Comparison of ENCODE assay signal across 22 mouse cellular contexts in genomic region chr15:80532281-80533072, GRCm38 (mm10). TPM values are rescaled to one million over a fixed set of nuclear protein-coding genes. Genes with fewer than 3 reads are reported as not detected.
A peak's percentile ranks its signal among the peaks of the same experiment; 100 is the strongest.
DNase-seq lines count a peak whose midpoint lies in the region; ATAC-seq and TF ChIP-seq lines count a peak whose summit lies in the region.
"Had no signal": no experiment of that assay in that cellular context is flagged by ENCODE, and none has a peak within 500 bp of the region (broad histone marks: within the 10 kb centered on the region; RNA-seq: fewer than 3 reads in every experiment).

No protein-coding gene starts in this region.

- DNase-seq in spleen, postnatal 10 days (ENCODE audit: low spot score in 2 of 2) = peak; percentile 32 to 34
- DNase-seq in spleen, postnatal 36 days (ENCODE audit: low spot score in 2 of 2) = no peak
- DNase-seq in liver, embryonic 13.5 days = peak; percentile 79
- no peak for DNase-seq in cerebellum, postnatal 36 days
- no peak for DNase-seq in thymus, postnatal 36 days
- DNase-seq: cerebellum, adult 11 months; cerebellum, postnatal 25 days; heart, postnatal 10 days; kidney, postnatal 10 days; thymus, postnatal 25 days had no signal

- H3K36me3 ChIP-seq in liver, embryonic 13.5 days = no peaks in the 10 kb centered on the region
- no peaks in the 10 kb centered on the region for H3K36me3 ChIP-seq in intestine, embryonic 15.5 days
- H3K36me3 ChIP-seq: embryonic facial prominence, embryonic 12.5 days; forebrain, embryonic 12.5 days; limb, embryonic 12.5 days; lung, embryonic 15.5 days; midbrain, embryonic 15.5 days had no signal

- no peak for TF ChIP-seq CTCF in embryonic fibroblast, embryonic 13.5 days (IDR thresholded peaks at IDR 0.05; ENCODE audit: borderline replicate concordance, insufficient read depth, low read length)
- no peak for TF ChIP-seq CTCF in olfactory bulb, adult 2 months (IDR thresholded peaks at IDR 0.05; ENCODE audit: insufficient read depth, low read depth, low read length)

- no peak for TF ChIP-seq POLR2A in embryonic fibroblast, embryonic 13.5 days (IDR thresholded peaks at IDR 0.05; ENCODE audit: low read depth, low read length)
- TF ChIP-seq POLR2A in olfactory bulb, adult 2 months (IDR thresholded peaks at IDR 0.05; ENCODE audit: insufficient read depth, low read depth, low read length) = no peak

- WGBS in liver, embryonic 13.5 days (ENCODE audit: insufficient replicate concordance) = 20% methylated on average over 8 of the region's 8 CpGs
- WGBS in olfactory bulb, adult 2 months = 88% methylated on average over 8 of the region's 8 CpGs
- 84% methylated on average over 8 of the region's 8 CpGs for WGBS in intestine, embryonic 15.5 days

- peaks cover 2% of the 10 kb centered on the region; the same call in 1 of the 2 replicates for H3K4me1 ChIP-seq in embryonic fibroblast, embryonic 13.5 days (ENCODE audit: control insufficient read depth, insufficient read depth, low read length)
- H3K4me1 ChIP-seq in liver, embryonic 13.5 days (replicated peaks) = peaks cover 47% of the 10 kb centered on the region
- peaks cover 52% of the 10 kb centered on the region for H3K4me1 ChIP-seq in olfactory bulb, adult 2 months (ENCODE audit: control insufficient read depth, insufficient read depth, low read length)
- no peaks in the 10 kb centered on the region for H3K4me1 ChIP-seq in intestine, embryonic 15.5 days (replicated peaks)
- H3K4me1 ChIP-seq: embryonic facial prominence, embryonic 12.5 days; limb, embryonic 12.5 days; lung, embryonic 15.5 days had no signal

- H3K9me3 ChIP-seq in liver, embryonic 13.5 days (replicated peaks) = no peaks in the 10 kb centered on the region
- H3K9me3 ChIP-seq in intestine, embryonic 15.5 days = no peaks in the 10 kb centered on the region
- H3K9me3 ChIP-seq: embryonic facial prominence, embryonic 12.5 days; forebrain, embryonic 12.5 days; limb, embryonic 12.5 days; lung, embryonic 15.5 days; midbrain, embryonic 15.5 days had no signal

- peak overlapping the region; percentile 62 for H3K4me2 ChIP-seq in liver, embryonic 13.5 days
- no peak overlapping the region for H3K4me2 ChIP-seq in intestine, embryonic 15.5 days (replicated peaks)
- H3K4me2 ChIP-seq: embryonic facial prominence, embryonic 12.5 days; forebrain, embryonic 12.5 days; hindbrain, embryonic 14.5 days; limb, embryonic 12.5 days; lung, embryonic 15.5 days; midbrain, embryonic 15.5 days had no signal

- H3K4me3 ChIP-seq in embryonic fibroblast, embryonic 13.5 days (ENCODE audit: insufficient read depth, low read length) = no peak overlapping the region
- H3K4me3 ChIP-seq in liver, embryonic 13.5 days (replicated peaks) = peak overlapping the region; percentile 25; the same call in 1 of the 2 replicates
- H3K4me3 ChIP-seq in olfactory bulb, adult 2 months (ENCODE audit: insufficient read depth, low read depth, low read length) = no peak overlapping the region
- no peak overlapping the region for H3K4me3 ChIP-seq in intestine, embryonic 15.5 days (replicated peaks)
- H3K4me3 ChIP-seq: embryonic facial prominence, embryonic 12.5 days; forebrain, embryonic 12.5 days; left cerebral cortex, adult 2 months; limb, embryonic 12.5 days; lung, embryonic 15.5 days; midbrain, embryonic 15.5 days had no signal

- peak; percentile 97 for ATAC-seq in liver, embryonic 13.5 days (ENCODE audit: low read depth)
- no peak; the same call in 1 of the 2 replicates for ATAC-seq in intestine, embryonic 15.5 days
- ATAC-seq: intestine, postnatal 0 days; midbrain, embryonic 15.5 days had no signal

- peak overlapping the region; percentile 64 for H3K9ac ChIP-seq in liver, embryonic 13.5 days
- no peak overlapping the region for H3K9ac ChIP-seq in intestine, embryonic 15.5 days
- H3K9ac ChIP-seq: embryonic facial prominence, embryonic 12.5 days; forebrain, embryonic 12.5 days; hindbrain, embryonic 14.5 days; limb, embryonic 12.5 days; lung, embryonic 15.5 days; midbrain, embryonic 15.5 days had no signal

- H3K27me3 ChIP-seq in liver, embryonic 13.5 days = no peaks in the 10 kb centered on the region
- H3K27me3 ChIP-seq in intestine, embryonic 15.5 days (replicated peaks) = no peaks in the 10 kb centered on the region
- H3K27me3 ChIP-seq: embryonic facial prominence, embryonic 12.5 days; lung, embryonic 15.5 days; midbrain, embryonic 15.5 days had no signal

- H3K27ac ChIP-seq in embryonic fibroblast, embryonic 13.5 days (ENCODE audit: insufficient read depth, low read length) = 0 out of 2 replicates have a peak overlapping the region, but pooled peaks have one; percentile 7
- H3K27ac ChIP-seq in liver, embryonic 13.5 days = peak overlapping the region; percentile 96
- H3K27ac ChIP-seq in olfactory bulb, adult 2 months (ENCODE audit: insufficient read depth, low read depth, low read length) = peak overlapping the region; percentile 79
- no peak overlapping the region for H3K27ac ChIP-seq in intestine, embryonic 15.5 days
- H3K27ac ChIP-seq: embryonic facial prominence, embryonic 12.5 days; forebrain, embryonic 12.5 days; hindbrain, embryonic 14.5 days; left cerebral cortex, adult 2 months; limb, embryonic 12.5 days; lung, embryonic 15.5 days; midbrain, embryonic 15.5 days had no signal

RNA-seq across cellular contexts. Expression of gene Enthd1, which starts 32.5 kb away (rescaled TPM):
- polyA plus RNA-seq in embryonic fibroblast, embryonic 13.5 days (2011; ENCODE audit: insufficient read length, low read depth, missing spikeins) = not detected in 2 replicates
- not detected in 2 replicates for polyA plus RNA-seq in liver, embryonic 13.5 days (2015; fragmentation: Nextera tagmentation; extraction: Ambion mirVana)
- polyA plus RNA-seq in olfactory bulb, adult 2 months (2012; ENCODE audit: insufficient read depth, insufficient read length, low replicate concordance, missing spikeins) = not detected in 2 replicates
- not detected in 2 replicates for polyA plus RNA-seq in intestine, embryonic 15.5 days (2015; fragmentation: Nextera tagmentation; extraction: Ambion mirVana)
- polyA plus RNA-seq: embryonic facial prominence, embryonic 12.5 days; forebrain, embryonic 12.5 days; hindbrain, embryonic 14.5 days; intestine, postnatal 0 days; limb, embryonic 12.5 days; lung, embryonic 15.5 days; midbrain, embryonic 15.5 days; small intestine, adult 2 months had no signal

RNA-seq across cellular contexts. Expression of gene Grap2, which starts 39.9 kb away (rescaled TPM):
- polyA plus RNA-seq in embryonic fibroblast, embryonic 13.5 days (2011; ENCODE audit: insufficient read length, low read depth, missing spikeins) = not detected in 2 replicates
- 31.6 and 33.2 TPM in 2 replicates for polyA plus RNA-seq in liver, embryonic 13.5 days (2015; fragmentation: Nextera tagmentation; extraction: Ambion mirVana)
- polyA plus RNA-seq in olfactory bulb, adult 2 months (2012; ENCODE audit: insufficient read depth, insufficient read length, low replicate concordance, missing spikeins) = not detected in 2 replicates
- polyA plus RNA-seq in intestine, embryonic 15.5 days (2015; fragmentation: Nextera tagmentation; extraction: Ambion mirVana) = 0.95 and 1.3 TPM in 2 replicates

Comparison
In these comparisons a context has a peak if more than half of its experiments do, and no peak if none do; other contexts are left out.
1. DNase-seq: peak in spleen, postnatal 10 days (2 of 2) and liver, embryonic 13.5 days (single experiment); none in spleen, postnatal 36 days (0 of 2), cerebellum, postnatal 36 days (0 of 2) and thymus, postnatal 36 days (0 of 2).
2. RNA of gene Grap2, which starts 39.9 kb away (polyA plus RNA-seq): not detected in olfactory bulb, adult 2 months and 31.6 to 33.2 TPM in liver, embryonic 13.5 days; 0.95 to 1.3 TPM in intestine, embryonic 15.5 days and not detected in embryonic fibroblast, embryonic 13.5 days; every median in the first group is over 10 times any median in the second.